Mouse (Mus musculus): ENCODE measurements around the gene Glrp1. TPM values are rescaled to one million over a fixed set of nuclear protein-coding genes. Genes with fewer than 3 reads are reported as not detected.

Gene Glrp1
- polyA plus RNA-seq, 1 experiment from 2014 or later = 0.23 TPM

DNA sequence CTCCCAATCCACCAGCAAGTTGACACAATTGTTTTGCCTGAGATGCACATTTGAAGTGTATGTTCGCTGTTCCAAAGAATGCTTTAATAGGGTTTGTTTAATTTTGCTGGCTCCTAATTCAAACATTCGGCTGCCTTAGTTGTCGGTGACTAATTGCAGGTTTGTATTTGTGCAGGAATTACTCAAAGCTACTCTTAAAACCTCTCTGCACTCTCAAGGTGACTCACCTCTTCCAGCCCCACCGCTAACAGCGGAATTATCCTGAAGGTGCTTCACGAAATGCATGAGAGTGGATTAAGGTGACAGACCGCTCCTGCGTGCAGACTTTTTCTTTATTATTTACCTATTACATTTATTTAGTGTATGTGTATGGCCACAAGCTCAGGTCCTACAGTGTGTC lies 2.0 kb downstream of the Glrp1 start:
- H3K4me3 ChIP-seq (ENCODE audit: control insufficient read depth in 1 of 2, insufficient read depth in 1 of 2, low read depth in 1 of 2, low read length in 2 of 2) = no peak overlapping the region
- peaks cover 5 to 9% of the 10 kb centered on the region in 2 experiments; a peak in 3 of 4 replicates for H3K4me1 ChIP-seq (ENCODE audit: control insufficient read depth in 2 of 2, insufficient read depth in 2 of 2, low read length in 2 of 2)
- no peak overlapping the region for H3K4me2 ChIP-seq (ENCODE audit: low read length)
- H3K9ac ChIP-seq (ENCODE audit: low read length) = no peak overlapping the region
- H3K27me3 ChIP-seq (ENCODE audit: control insufficient read depth, insufficient read depth, low read length) = no peaks in the 10 kb centered on the region
- WGBS = 84% methylated on average over 8 of the region's 8 CpGs
- no peaks in the 10 kb centered on the region for H3K9me3 ChIP-seq (ENCODE audit: control insufficient read depth, low read length)
- no peak overlapping the region for H3K27ac ChIP-seq (replicated peaks in 1 of 2; ENCODE audit: control insufficient read depth in 1 of 2, insufficient read depth in 1 of 2, low read depth in 2 of 2, low read length in 2 of 2)
- no peak for ATAC-seq (ENCODE audit: insufficient number of reproducible peaks, insufficient read depth, low FRiP score, low read depth)
- no peaks in the 10 kb centered on the region for H3K36me3 ChIP-seq (ENCODE audit: control insufficient read depth, insufficient read depth, low read length)

DNA sequence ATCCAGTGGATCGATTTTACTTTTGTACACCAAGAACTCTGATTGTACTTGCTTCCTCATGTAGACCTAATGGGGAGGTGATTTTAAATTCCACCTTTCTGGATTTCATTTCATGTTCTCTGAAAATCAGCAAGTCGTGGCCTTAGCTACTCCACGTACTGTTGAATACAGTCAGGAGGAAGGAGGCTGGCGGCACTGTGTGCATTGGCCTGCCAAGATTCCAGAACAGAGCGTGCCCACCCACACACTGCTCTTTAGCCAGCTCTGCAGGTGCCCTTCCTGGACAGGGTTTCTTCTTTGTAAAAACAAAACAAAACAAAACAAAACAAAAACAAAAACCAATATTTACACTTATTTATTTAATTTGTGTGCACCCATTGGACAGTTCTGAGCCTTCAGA lies 2.7 kb downstream of the Glrp1 start:
- Histone ChIP-seq H3K36me3 (ENCODE audit: control insufficient read depth, insufficient read depth, low read length) (no peaks in the 10 kb centered on the region), H3K27me3 (ENCODE audit: control insufficient read depth, insufficient read depth, low read length) (no peaks in the 10 kb centered on the region), H3K4me3 (ENCODE audit: control insufficient read depth in 1 of 2, insufficient read depth in 1 of 2, low read depth in 1 of 2, low read length in 2 of 2) (no peak overlapping the region), H3K9ac (ENCODE audit: low read length) (no peak overlapping the region), H3K4me2 (ENCODE audit: low read length) (no peak overlapping the region), H3K4me1 (ENCODE audit: control insufficient read depth in 2 of 2, insufficient read depth in 2 of 2, low read length in 2 of 2) (peaks cover 5 to 9% of the 10 kb centered on the region in 2 experiments; a peak in 3 of 4 replicates), H3K27ac (replicated peaks in 1 of 2; ENCODE audit: control insufficient read depth in 1 of 2, insufficient read depth in 1 of 2, low read depth in 2 of 2, low read length in 2 of 2) (no peak overlapping the region), H3K9me3 (ENCODE audit: control insufficient read depth, low read length) (no peaks in the 10 kb centered on the region)
- no peak for ATAC-seq (ENCODE audit: insufficient number of reproducible peaks, insufficient read depth, low FRiP score, low read depth)
- 77% methylated on average over 5 of the region's 5 CpGs for WGBS

DNA sequence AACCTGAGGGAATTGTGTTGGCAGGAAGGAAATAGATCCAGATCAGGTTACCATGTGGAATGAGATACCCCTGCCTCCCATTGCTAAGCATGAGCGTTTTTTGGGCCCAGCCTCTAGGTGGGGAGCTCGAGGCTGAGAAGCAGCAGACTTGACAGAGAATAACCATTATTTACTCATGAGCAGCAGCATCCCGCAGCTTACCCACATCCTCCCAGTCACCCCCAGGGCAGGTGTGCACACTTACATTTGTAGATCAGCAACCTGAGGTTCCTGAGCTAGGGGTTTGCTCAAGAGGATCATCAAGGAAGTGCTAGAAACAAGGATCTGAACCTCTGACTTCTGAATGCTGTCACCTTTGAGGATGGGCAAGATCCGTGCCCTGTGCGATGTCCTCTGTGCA lies 3.5 kb downstream of the Glrp1 start:
- H3K27me3 ChIP-seq (ENCODE audit: control insufficient read depth, insufficient read depth, low read length) = no peaks in the 10 kb centered on the region
- no peak overlapping the region for H3K4me2 ChIP-seq (ENCODE audit: low read length)
- WGBS = 84% methylated on average over 5 of the region's 5 CpGs
- H3K27ac ChIP-seq (replicated peaks in 1 of 2; ENCODE audit: control insufficient read depth in 1 of 2, insufficient read depth in 1 of 2, low read depth in 2 of 2, low read length in 2 of 2) = no peak overlapping the region
- no peak overlapping the region for H3K9ac ChIP-seq (ENCODE audit: low read length)
- no peaks in the 10 kb centered on the region for H3K36me3 ChIP-seq (ENCODE audit: control insufficient read depth, insufficient read depth, low read length)
- ATAC-seq (ENCODE audit: insufficient number of reproducible peaks, insufficient read depth, low FRiP score, low read depth) = no peak
- H3K4me3 ChIP-seq (ENCODE audit: control insufficient read depth in 1 of 2, insufficient read depth in 1 of 2, low read depth in 1 of 2, low read length in 2 of 2) = no peak overlapping the region
- H3K9me3 ChIP-seq (ENCODE audit: control insufficient read depth, low read length) = no peaks in the 10 kb centered on the region
- peaks cover 5 to 9% of the 10 kb centered on the region in 2 experiments; a peak in 3 of 4 replicates for H3K4me1 ChIP-seq (ENCODE audit: control insufficient read depth in 2 of 2, insufficient read depth in 2 of 2, low read length in 2 of 2)

DNA sequence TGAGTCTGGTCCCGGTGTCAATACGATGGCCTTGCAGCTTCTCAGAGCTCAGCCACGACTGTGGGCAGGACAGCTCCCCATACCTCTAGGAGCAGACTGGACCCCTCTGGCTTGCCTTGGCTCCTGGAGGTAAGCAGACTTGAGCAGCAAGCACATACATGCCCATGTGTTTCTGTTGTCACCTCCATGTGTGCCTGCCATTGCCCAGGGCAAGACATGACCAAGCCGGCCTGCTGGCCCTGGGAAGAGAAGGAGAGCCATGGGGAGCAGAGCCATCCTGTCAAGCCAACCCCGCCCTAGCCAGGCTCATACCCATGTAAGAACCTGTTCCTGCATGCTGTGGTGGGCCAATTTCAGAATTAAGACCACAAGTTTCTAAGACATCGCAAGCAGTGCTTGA lies 4.2 kb downstream of the Glrp1 start:
- WGBS = 80% methylated on average over 6 of the region's 6 CpGs
- H3K9ac ChIP-seq (ENCODE audit: low read length) = no peak overlapping the region
- no peaks in the 10 kb centered on the region for H3K27me3 ChIP-seq (ENCODE audit: control insufficient read depth, insufficient read depth, low read length)
- no peaks in the 10 kb centered on the region for H3K36me3 ChIP-seq (ENCODE audit: control insufficient read depth, insufficient read depth, low read length)
- no peak overlapping the region for H3K27ac ChIP-seq (replicated peaks in 1 of 2; ENCODE audit: control insufficient read depth in 1 of 2, insufficient read depth in 1 of 2, low read depth in 2 of 2, low read length in 2 of 2)
- no peak overlapping the region for H3K4me2 ChIP-seq (ENCODE audit: low read length)
- H3K9me3 ChIP-seq (ENCODE audit: control insufficient read depth, low read length) = no peaks in the 10 kb centered on the region
- no peak for ATAC-seq (ENCODE audit: insufficient number of reproducible peaks, insufficient read depth, low FRiP score, low read depth)
- peaks cover 5 to 9% of the 10 kb centered on the region in 2 experiments; a peak in 3 of 4 replicates for H3K4me1 ChIP-seq (ENCODE audit: control insufficient read depth in 2 of 2, insufficient read depth in 2 of 2, low read length in 2 of 2)
- no peak overlapping the region for H3K4me3 ChIP-seq (ENCODE audit: control insufficient read depth in 1 of 2, insufficient read depth in 1 of 2, low read depth in 1 of 2, low read length in 2 of 2)

DNA sequence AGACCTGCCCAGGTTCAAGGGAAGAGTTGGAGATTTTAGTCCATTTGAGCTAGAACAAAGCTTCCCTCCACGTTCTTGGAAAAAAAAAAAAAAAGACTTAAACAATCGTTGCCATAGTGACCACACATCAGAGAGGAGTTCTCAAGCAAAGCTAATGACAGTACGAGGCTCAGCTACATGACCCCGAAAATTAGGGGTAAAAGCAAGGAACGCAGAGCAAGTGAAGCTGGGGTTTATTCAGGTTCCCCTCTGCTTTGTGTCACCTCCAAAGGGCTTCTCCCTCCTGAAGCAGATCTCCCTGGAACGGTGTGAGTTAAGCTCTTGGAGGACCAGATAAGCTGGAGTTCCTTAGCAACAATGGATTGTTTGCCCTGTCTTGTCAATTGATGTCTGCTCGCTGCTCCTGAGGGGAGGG lies 5.3 kb downstream of the Glrp1 start:
- H3K4me3 ChIP-seq (ENCODE audit: control insufficient read depth in 1 of 2, insufficient read depth in 1 of 2, low read depth in 1 of 2, low read length in 2 of 2) = no peak overlapping the region
- ATAC-seq (ENCODE audit: insufficient number of reproducible peaks, insufficient read depth, low FRiP score, low read depth) = no peak
- 14% methylated on average over 7 of the region's 7 CpGs for WGBS
- no peak overlapping the region for H3K9ac ChIP-seq (ENCODE audit: low read length)
- H3K4me1 ChIP-seq (ENCODE audit: control insufficient read depth in 2 of 2, insufficient read depth in 2 of 2, low read length in 2 of 2) = peaks cover 3 to 5% of the 10 kb centered on the region in 2 experiments; a peak in 3 of 4 replicates
- no peaks in the 10 kb centered on the region for H3K9me3 ChIP-seq (ENCODE audit: control insufficient read depth, low read length)
- no peak overlapping the region for H3K27ac ChIP-seq (replicated peaks in 1 of 2; ENCODE audit: control insufficient read depth in 1 of 2, insufficient read depth in 1 of 2, low read depth in 2 of 2, low read length in 2 of 2)
- H3K4me2 ChIP-seq (ENCODE audit: low read length) = no peak overlapping the region
- no peaks in the 10 kb centered on the region for H3K36me3 ChIP-seq (ENCODE audit: control insufficient read depth, insufficient read depth, low read length)
- no peaks in the 10 kb centered on the region for H3K27me3 ChIP-seq (ENCODE audit: control insufficient read depth, insufficient read depth, low read length)

DNA sequence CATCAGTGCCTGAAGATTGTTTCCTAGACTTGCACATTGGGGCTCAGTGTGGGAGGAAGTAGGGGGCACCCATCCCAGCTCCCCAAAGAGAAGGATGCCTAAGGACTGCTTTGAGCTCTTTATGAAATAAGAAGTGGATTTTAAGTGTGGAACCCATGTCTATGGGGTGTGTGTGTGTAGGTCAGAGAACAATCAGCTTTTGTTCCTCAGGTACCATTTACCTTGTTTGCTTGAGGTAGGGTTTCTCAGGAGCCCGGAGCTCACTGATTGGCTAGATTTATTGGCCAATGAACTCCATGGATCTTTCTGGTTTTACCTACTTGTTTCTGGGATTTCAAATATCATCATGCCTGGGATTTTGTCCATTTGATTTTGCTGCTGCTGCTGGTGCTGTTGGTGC lies 7.0 kb downstream of the Glrp1 start:
- Histone ChIP-seq H3K9me3 (ENCODE audit: control insufficient read depth, low read length) (no peaks in the 10 kb centered on the region), H3K4me1 (ENCODE audit: control insufficient read depth in 2 of 2, insufficient read depth in 2 of 2, low read length in 2 of 2) (peaks cover 5 to 6% of the 10 kb centered on the region in 2 experiments; a peak in 2 of 4 replicates), H3K27me3 (ENCODE audit: control insufficient read depth, insufficient read depth, low read length) (no peaks in the 10 kb centered on the region), H3K4me3 (ENCODE audit: control insufficient read depth in 1 of 2, insufficient read depth in 1 of 2, low read depth in 1 of 2, low read length in 2 of 2) (no peak overlapping the region), H3K9ac (ENCODE audit: low read length) (no peak overlapping the region), H3K36me3 (ENCODE audit: control insufficient read depth, insufficient read depth, low read length) (no peaks in the 10 kb centered on the region), H3K27ac (replicated peaks in 1 of 2; ENCODE audit: control insufficient read depth in 1 of 2, insufficient read depth in 1 of 2, low read depth in 2 of 2, low read length in 2 of 2) (no peak overlapping the region), H3K4me2 (ENCODE audit: low read length) (no peak overlapping the region)
- WGBS = 96% methylated on average over 1 of the region's 1 CpGs
- no peak for ATAC-seq (ENCODE audit: insufficient number of reproducible peaks, insufficient read depth, low FRiP score, low read depth)

DNA sequence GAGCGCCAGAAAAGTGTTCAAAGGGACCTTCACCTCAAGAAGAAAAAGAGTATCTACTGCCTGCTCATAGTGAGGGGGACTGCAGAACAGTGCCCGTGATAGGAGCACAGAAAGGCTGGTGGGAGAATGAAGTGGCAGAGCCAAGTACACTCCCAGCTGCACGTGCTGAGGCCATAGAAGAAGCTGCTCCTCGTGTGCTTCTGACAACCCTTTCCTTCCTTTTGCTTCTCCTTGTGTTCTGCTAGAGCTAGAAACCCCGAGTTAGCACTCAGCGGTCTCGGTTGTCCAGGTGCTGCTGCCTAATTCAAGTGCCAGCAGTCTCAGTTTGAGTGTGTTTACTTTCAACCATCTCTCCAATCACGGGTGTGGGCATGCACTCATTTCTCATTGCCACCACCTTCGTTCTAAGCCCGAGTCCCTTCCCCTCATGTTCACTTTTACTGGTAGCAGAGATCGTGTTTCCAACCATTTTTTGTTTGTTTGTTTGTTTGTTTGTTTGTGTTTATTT lies 10.6 kb downstream of the Glrp1 start:
- no peak for ATAC-seq (ENCODE audit: insufficient number of reproducible peaks, insufficient read depth, low FRiP score, low read depth)
- 79% methylated on average over 11 of the region's 11 CpGs for WGBS

DNA sequence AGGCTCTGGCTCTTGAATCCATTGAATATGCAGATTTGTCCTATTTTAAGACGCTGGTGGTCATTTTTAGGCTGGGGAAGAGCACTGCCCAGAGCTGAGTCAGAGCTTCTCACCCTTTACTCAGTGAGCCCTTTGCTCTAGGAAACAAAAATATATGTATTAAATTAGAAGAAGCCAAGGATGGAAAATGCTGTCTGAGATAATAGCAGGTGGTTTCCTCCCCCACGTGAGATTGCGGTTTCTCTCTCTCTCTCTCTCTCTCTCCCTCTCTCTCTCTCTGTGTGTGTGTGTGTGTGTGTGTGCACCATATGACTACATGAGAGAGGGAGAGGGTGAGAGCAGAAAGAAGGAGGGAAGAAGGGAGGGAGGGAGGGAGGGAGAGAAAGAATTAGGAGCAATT lies 12.5 kb downstream of the Glrp1 start:
- WGBS = 47% methylated on average over 3 of the region's 3 CpGs

More for the DNA sequence above, 10.6 kb downstream of the Glrp1 start:
- Histone ChIP-seq H3K4me3 (ENCODE audit: control insufficient read depth in 1 of 2, insufficient read depth in 1 of 2, low read depth in 1 of 2, low read length in 2 of 2) (no peak overlapping the region), H3K9me3 (ENCODE audit: control insufficient read depth, low read length) (no peaks in the 10 kb centered on the region), H3K27me3 (ENCODE audit: control insufficient read depth, insufficient read depth, low read length) (no peaks in the 10 kb centered on the region), H3K27ac (replicated peaks in 1 of 2; ENCODE audit: control insufficient read depth in 1 of 2, insufficient read depth in 1 of 2, low read depth in 2 of 2, low read length in 2 of 2) (no peak overlapping the region), H3K36me3 (ENCODE audit: control insufficient read depth, insufficient read depth, low read length) (no peaks in the 10 kb centered on the region), H3K4me1 (ENCODE audit: control insufficient read depth in 2 of 2, insufficient read depth in 2 of 2, low read length in 2 of 2) (peaks cover 4 to 5% of the 10 kb centered on the region in 2 experiments; a peak in 2 of 4 replicates), H3K9ac (ENCODE audit: low read length) (no peak overlapping the region), H3K4me2 (ENCODE audit: low read length) (no peak overlapping the region)

More for the DNA sequence above, 12.5 kb downstream of the Glrp1 start:
- Histone ChIP-seq H3K9ac (ENCODE audit: low read length) (no peak overlapping the region), H3K4me3 (ENCODE audit: control insufficient read depth in 1 of 2, insufficient read depth in 1 of 2, low read depth in 1 of 2, low read length in 2 of 2) (no peak overlapping the region), H3K36me3 (ENCODE audit: control insufficient read depth, insufficient read depth, low read length) (no peaks in the 10 kb centered on the region), H3K27ac (replicated peaks in 1 of 2; ENCODE audit: control insufficient read depth in 1 of 2, insufficient read depth in 1 of 2, low read depth in 2 of 2, low read length in 2 of 2) (no peak overlapping the region), H3K4me2 (ENCODE audit: low read length) (no peak overlapping the region), H3K9me3 (ENCODE audit: control insufficient read depth, low read length) (no peaks in the 10 kb centered on the region), H3K4me1 (ENCODE audit: control insufficient read depth in 2 of 2, insufficient read depth in 2 of 2, low read length in 2 of 2) (peaks cover 5% of the 10 kb centered on the region in 2 experiments; a peak in 2 of 4 replicates), H3K27me3 (ENCODE audit: control insufficient read depth, insufficient read depth, low read length) (no peaks in the 10 kb centered on the region)
- no peak for ATAC-seq (ENCODE audit: insufficient number of reproducible peaks, insufficient read depth, low FRiP score, low read depth)
